Comparison of ENCODE assay signal across 11 mouse cellular contexts in the genomic region with DNA sequence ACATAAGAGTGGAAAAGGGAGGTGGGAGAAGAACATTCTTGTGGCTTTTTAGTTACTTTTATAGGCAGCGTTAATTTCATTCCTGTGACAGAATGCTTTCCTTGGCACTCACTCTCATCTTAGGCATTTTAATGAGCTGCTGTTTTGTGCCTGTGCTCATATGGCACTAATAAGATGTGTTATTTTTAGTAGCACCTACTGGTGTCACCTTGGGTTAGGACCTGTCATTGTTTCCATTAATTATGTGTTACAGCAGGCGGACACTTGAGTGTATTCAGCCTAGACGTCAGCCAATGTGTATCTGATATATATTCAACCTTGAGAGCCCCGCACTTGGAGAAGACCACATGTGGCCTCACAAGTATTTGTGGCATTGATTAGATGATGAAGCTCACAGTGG.
DNase-seq lines count a peak whose midpoint lies in the region; ATAC-seq and TF ChIP-seq lines count a peak whose summit lies in the region.
"Had no signal": no experiment of that assay in that cellular context is flagged by ENCODE, and none has a peak within 500 bp of the region (broad histone marks: within the 10 kb centered on the region; RNA-seq: fewer than 3 reads in every experiment).

No protein-coding gene starts in this region.

- intact Hi-C loops in gastrocnemius, adult 2 months (cut with DNase I): no loop called here

- H3K27me3 ChIP-seq in lung, embryonic 15.5 days: no peaks in the 10 kb centered on the region
- H3K27me3 ChIP-seq in forebrain, postnatal 0 days (ENCODE audit: insufficient read depth, low read length): no peaks in the 10 kb centered on the region
- H3K27me3 ChIP-seq: hindbrain, embryonic 13.5 days; midbrain, embryonic 13.5 days had no signal

- H3K27ac ChIP-seq in gastrocnemius, adult 2 months: peak overlapping the region; percentile 100
- peak overlapping the region; percentile 75 for H3K27ac ChIP-seq in lung, embryonic 15.5 days
- H3K27ac ChIP-seq in forebrain, postnatal 0 days (ENCODE audit: low read depth, low read length): no peak overlapping the region
- H3K27ac ChIP-seq: hindbrain, embryonic 13.5 days; liver, embryonic 14.5 days; midbrain, embryonic 13.5 days had no signal

- H3K9me3 ChIP-seq in lung, embryonic 15.5 days: no peaks in the 10 kb centered on the region
- no peaks in the 10 kb centered on the region for H3K9me3 ChIP-seq in forebrain, postnatal 0 days (ENCODE audit: low read length)
- H3K9me3 ChIP-seq: hindbrain, embryonic 13.5 days; midbrain, embryonic 13.5 days had no signal

- peak overlapping the region; percentile 47 for H3K4me2 ChIP-seq in lung, embryonic 15.5 days
- H3K4me2 ChIP-seq in forebrain, postnatal 0 days (ENCODE audit: low read depth): no peak overlapping the region
- H3K4me2 ChIP-seq: hindbrain, embryonic 13.5 days; midbrain, embryonic 13.5 days had no signal

- 40% methylated on average over 4 of the region's 4 CpGs for WGBS in lung, embryonic 15.5 days
- WGBS in forebrain, postnatal 0 days: 39% methylated on average over 4 of the region's 4 CpGs

- H3K36me3 ChIP-seq in lung, embryonic 15.5 days: 0 out of 2 replicates have a peak, but pooled peaks cover 7% of the 10 kb centered on the region
- no peaks in the 10 kb centered on the region for H3K36me3 ChIP-seq in forebrain, postnatal 0 days (ENCODE audit: insufficient read depth)
- H3K36me3 ChIP-seq: hindbrain, embryonic 13.5 days; midbrain, embryonic 13.5 days had no signal

- H3K9ac ChIP-seq in lung, embryonic 15.5 days: no peak overlapping the region
- no peak overlapping the region for H3K9ac ChIP-seq in forebrain, postnatal 0 days
- H3K9ac ChIP-seq: hindbrain, embryonic 13.5 days; liver, embryonic 14.5 days; midbrain, embryonic 13.5 days had no signal

- ATAC-seq in lung, embryonic 15.5 days (ENCODE audit: borderline replicate concordance, extremely low read depth, low FRiP score, low TSS enrichment): no peak
- ATAC-seq in forebrain, postnatal 0 days: 0 out of 2 replicates have a peak, but pooled peaks have one; percentile 38
- ATAC-seq: midbrain, embryonic 13.5 days had no signal

- peak overlapping the region; percentile 99 for H3K4me3 ChIP-seq in gastrocnemius, adult 2 months
- no peak overlapping the region for H3K4me3 ChIP-seq in lung, embryonic 15.5 days
- no peak overlapping the region for H3K4me3 ChIP-seq in forebrain, postnatal 0 days (ENCODE audit: low read depth, low read length)
- H3K4me3 ChIP-seq: hindbrain, embryonic 13.5 days; midbrain, embryonic 13.5 days had no signal

- no peak for DNase-seq in gastrocnemius, adult 2 months
- DNase-seq in gastrocnemius, adult 8-10 months (ENCODE audit: low spot score in 2 of 2): no peak
- no peak for DNase-seq in lung, postnatal 10 days
- peak; percentile 41 for DNase-seq in forebrain, postnatal 0 days
- no peak for DNase-seq in adrenal gland, postnatal 10 days
- no peak for DNase-seq in thymus, postnatal 36 days
- no peak for DNase-seq in left cerebral cortex, adult 9 months (ENCODE audit: low spot score in 2 of 2)

- no peak for TF ChIP-seq CTCF in gastrocnemius, adult 2 months (IDR thresholded peaks at IDR 0.05)
- TF ChIP-seq CTCF in forebrain, postnatal 0 days (IDR thresholded peaks at IDR 0.05; ENCODE audit: low read depth): no peak

- H3K4me1 ChIP-seq in lung, embryonic 15.5 days: peaks cover 93% of the 10 kb centered on the region
- no peaks in the 10 kb centered on the region for H3K4me1 ChIP-seq in forebrain, postnatal 0 days (ENCODE audit: insufficient read depth)
